Mouse (Mus musculus) cerebellum, adult 9-11 months (tissue): Measurements from ENCODE around the gene Gm39115.
A peak's percentile ranks its signal among the peaks of the same experiment; 100 is the strongest.
"Not testable (repeated sequence)": the region's sequence is repeated elsewhere in the genome, so short reads cannot be mapped to it uniquely, and the experiment has no call there.

Experiments
- DNase-seq: peaks from one replicate; pipeline ENCODE4 v3.0.0; 2022

Gene Gm39115

DNA sequence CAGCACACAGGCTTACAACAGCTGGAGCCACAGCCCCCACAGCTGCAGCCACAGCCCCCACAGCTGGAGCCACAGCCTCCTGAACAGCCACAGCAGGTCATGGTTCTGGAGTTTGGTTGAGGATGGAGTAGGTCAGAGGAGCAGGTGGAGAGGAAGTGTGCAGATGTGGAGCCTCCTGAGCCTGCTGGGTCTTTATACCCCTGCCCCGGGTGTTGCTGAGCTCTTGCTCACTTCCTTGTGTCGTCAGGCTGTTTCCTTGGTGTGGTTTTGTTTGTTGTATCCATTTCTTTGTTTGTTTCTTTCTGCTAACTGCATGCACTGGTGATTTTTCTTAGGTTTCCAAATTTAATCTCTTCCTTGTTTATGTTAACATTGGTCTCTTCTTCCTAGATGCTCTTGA is at the start of gene Gm39115:
Gm39115 (minus strand) TSS at position 101 of the 400 bp plus-strand sequence.
- not testable (repeated sequence) for DNase-seq

DNA sequence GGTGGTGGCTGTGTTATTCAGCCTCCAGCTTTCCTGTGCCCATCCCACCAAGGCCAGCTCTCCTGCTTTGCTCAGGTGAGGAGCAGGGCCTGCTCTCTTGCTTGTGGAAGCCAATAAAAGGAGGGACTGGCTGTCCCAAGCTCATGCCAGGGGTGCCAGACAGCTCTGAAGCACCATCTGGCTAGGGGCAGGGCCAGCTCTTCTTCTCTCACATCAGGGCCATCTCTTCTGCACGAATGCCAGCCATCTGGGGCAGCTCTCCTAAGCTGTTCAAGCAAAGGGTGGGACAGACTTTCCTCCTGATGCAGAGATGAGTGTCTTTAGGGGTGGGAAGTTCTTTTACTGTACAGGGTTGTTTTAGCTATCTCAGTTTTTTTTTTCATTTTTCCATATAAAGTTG is 45.2 kb upstream of the Gm39115 start:
- no peak for DNase-seq

DNA sequence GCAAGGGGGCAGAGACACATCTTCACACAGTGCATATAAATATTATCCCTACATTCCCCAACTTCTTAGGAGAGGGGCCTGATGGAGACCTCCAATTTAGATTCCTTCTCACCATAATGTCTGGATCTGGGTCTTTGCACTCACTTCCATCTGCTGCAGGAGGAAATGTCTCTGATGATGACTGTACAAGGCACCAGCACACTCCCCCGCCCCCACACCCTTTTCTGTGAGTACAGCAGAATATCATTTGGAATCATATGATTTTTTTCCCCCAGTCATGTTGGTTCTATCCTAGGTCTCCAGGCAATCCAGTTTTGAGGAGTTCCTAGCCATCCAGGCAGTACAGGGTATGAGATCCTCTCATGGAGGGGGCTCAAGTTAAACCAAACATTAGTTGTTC is 42.9 kb upstream of the Gm39115 start:
- no peak for DNase-seq

DNA sequence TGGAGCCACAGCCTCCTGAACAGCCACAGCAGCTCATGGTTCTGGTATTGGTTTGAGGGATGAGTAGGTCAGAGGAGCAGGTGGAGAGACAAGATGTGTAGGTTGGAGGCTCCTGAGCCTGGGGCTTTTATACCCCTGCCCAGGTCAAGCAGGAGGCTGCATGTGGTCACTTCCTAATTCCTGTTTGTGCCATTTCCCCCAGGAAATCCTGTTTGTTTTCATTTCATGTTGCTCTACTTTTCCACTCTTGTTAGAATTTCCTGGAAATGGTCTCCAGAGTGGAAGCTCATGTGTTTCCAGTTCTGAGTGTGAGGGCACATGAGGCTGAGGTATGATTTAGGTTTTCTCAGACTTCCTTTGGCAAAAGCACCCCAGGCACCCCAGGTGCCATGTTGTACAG is 40.1 kb upstream of the Gm39115 start, which contains the start of gene Krtap5-2:
Krtap5-2 (minus strand) TSS at position 101 of the 400 bp plus-strand sequence.
- not testable (repeated sequence) for DNase-seq

DNA sequence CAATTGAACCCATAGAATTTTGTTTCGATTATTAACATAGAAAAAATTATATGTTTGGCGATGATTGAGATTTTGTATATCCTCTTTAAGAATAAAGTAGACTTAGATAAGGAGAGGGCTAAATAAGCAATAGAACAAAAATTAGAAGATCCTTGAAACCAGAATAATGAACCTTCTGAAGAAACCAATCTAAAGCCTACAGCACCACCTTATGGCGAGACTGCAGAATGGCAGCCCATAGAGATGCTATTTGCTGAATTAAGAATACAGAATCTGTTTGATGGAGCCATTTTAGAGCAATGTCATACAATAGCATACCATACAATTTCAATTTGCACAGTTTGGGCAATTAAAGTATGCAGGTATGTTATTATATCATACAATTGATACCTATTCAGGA is 34.0 kb upstream of the Gm39115 start:
- no peak for DNase-seq

DNA sequence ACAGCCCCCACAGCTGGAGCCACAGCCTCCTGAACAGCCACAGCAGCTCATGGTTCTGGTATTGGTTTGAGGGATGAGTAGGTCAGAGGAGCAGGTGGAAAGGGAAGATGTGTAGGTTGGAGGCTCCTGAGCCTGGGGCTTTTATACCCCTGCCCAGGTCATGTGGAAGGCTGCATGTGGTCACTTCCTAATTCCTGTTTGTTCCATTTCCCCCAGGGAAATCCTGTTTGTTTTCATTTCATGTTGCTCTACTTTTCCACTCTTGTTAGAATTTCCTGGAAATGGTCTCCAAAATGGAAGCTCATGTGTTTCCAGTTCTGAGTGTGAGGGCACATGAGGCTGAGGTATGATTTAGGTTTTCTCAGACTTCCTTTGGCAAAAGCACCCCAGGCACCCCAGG is 29.8 kb upstream of the Gm39115 start, which contains the start of gene Gm4553:
Gm4553 (minus strand) TSS at position 101 of the 400 bp plus-strand sequence.
- DNase-seq: not testable (repeated sequence)

DNA sequence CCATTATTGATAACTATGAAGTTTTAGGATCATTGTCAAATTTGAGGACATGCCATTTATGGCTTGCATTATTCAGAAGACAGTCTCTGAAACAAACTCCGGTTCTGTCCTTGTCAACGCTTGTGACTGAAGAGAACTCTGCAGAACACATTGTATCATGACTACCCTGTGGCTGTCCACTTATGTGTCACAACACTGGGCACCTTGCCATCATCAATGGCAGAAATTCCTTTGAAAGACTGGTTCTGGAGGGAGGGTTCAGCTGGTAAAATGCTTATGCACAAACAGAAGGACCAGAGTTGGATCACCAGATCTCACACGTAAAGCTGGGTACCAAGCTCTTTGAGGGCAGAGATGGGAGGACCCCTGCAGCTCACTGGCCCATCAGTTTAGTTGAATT is 23.5 kb upstream of the Gm39115 start:
- no peak for DNase-seq

GRCm38 (mm10) chr7:142157013-142157412 is 21.2 kb upstream of the Gm39115 start, which contains the start of gene Gm29735:
Gene Gm29735, minus strand, starts transcription at chr7:142157113.
- not testable (repeated sequence) for DNase-seq

DNA sequence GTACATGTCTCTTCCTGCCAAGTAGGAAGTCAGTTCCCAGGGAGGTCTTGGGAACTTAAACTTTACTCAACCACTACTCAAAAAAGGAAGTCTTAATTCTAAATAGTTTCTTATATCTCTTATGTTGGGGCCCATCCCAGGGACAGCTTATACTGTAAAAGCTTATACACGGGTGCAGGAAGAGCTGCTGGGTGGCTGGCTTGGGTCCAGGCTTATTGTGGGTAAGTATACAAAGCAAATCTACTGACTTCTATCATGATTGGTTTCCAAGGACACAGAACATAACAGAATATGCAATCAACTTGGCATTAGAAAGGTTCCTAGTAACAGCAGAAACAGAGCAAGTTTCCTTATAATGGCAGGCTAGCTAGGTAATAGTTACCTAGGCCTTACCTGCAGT is 19.5 kb upstream of the Gm39115 start:
- DNase-seq: no peak

DNA sequence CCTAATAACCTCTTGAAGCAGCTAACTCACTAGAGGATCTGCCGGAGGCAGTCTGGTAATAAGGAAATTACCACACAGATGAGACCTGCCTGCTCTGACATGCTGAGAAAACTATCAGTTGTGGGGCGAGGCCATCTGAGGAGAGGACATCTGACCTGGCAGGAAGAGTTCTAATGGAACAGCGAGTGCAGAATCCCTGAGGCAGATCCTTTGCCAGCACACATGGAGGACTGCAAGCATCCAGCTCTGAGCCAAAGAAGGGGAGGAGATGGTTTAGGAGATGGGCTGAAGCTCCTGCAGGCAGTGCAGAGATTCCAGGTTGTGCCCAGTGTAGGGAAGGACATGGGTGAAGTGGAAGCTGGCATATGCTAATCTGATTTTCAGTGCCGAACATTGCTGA is 16.4 kb upstream of the Gm39115 start:
- no peak for DNase-seq

GRCm38 (mm10) chr7:142148633-142149032 is 12.8 kb upstream of the Gm39115 start:
- no peak for DNase-seq

DNA sequence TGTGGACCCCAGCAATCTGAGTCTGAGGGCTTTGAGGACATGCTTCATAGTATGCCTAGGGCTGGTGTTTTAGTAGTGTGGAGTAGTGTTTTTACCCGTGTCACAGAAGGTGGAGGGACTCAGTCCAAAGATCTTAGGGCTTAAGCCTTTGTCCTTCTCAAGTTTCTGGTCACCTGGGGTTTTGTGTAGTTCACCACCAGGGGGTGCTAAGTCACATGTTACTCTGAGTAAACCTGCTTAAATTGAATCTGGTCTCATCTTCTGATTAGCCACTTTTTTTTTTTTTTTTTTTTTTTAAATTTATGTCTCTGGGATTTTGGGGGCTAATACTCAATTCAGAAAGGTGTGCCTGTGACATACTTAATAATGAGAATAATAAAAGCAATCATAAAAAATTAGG is 10.2 kb upstream of the Gm39115 start:
- no peak for DNase-seq

GRCm38 (mm10) chr7:142145413-142145940 is 9.6 kb upstream of the Gm39115 start:
- no peak for DNase-seq

DNA sequence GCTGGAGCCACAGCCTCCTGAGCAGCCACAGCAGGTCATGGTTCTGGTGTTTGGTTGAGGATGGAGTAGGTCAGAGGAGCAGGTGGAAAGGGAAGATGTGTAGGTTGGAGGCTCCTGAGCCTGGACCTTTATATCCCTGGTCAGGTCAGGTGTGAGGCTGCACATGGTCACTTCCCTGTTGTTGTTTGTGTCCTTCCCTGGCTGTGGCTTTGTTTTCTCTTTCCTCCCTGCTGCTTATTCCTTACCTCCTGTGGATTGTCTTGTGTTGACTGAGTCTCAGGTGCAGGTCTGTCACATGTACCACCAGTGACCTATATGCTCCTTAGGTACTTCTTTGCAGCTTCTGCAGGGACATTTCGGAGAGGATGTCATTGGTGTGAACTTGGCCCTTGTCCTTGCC is 8.7 kb upstream of the Gm39115 start, which contains the start of gene Gm45337:
Gm45337 (minus strand) TSS at position 101 of the 400 bp plus-strand sequence.
- no peak for DNase-seq

DNA sequence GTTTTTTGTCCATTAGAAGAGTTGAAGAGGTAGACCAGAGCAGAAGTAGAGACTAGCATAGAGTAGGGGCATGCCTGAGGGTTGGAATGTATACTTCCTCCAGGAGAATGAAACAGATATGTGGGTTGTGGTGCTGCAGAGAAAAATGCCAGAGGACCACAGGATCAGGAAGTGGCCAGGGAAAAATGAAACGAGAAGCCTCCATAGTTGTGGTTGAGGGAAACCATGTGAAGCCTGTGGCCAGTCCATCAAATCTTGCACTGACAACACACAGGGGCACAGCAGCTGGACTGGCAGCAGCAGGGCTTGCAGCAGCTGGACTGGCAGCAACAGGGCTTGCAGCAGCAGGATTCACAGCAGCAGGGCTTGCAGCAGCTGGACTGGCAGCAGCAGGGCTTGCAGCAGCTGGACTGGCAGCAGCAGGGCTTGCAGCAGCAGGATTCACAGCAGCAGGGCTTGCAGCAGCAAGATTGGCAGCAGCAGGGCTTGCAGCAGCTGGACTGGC is 7.7 kb upstream of the Gm39115 start:
- DNase-seq: not testable (repeated sequence)

GRCm38 (mm10) chr7:142140696-142141095 is 4.9 kb upstream of the Gm39115 start:
- no peak for DNase-seq

GRCm38 (mm10) chr7:142134206-142134995 is 1.4 kb downstream of the Gm39115 start:
- DNase-seq: no peak

GRCm38 (mm10) chr7:142128843-142129242 is 7.0 kb downstream of the Gm39115 start:
- no peak for DNase-seq

- DNase-seq: not testable (repeated sequence)
Observed at GRCm38 (mm10) chr7:142120629-142121028, 15.2 kb downstream of the Gm39115 start, which contains the start of gene Gm45618. Gene Gm45618, minus strand, starts transcription at chr7:142120729.

DNA sequence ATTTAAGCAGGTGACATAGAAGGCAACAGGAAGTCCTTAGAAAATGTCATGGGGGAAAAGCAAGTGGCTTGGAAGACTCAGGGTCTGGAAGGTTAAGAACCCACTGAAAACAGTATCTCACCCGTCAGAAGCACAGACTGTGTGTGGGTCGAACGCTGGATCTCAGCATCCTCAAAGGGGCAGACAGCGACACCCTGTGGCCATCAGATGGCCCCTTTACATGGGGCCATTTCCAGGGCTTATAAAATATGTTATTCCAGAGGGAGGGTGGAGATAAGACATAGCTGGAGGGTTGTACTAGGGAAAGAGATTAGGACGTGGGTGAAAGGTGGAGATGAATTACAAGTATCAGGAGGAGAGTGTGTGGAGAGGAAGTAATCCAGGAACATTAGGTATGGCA is 16.2 kb downstream of the Gm39115 start:
- peak; percentile 5 for DNase-seq

GRCm38 (mm10) chr7:142104747-142105146 is 31.1 kb downstream of the Gm39115 start:
- no peak for DNase-seq

GRCm38 (mm10) chr7:142097776-142098175 is 38.1 kb downstream of the Gm39115 start:
- peak; percentile 87 for DNase-seq

DNA sequence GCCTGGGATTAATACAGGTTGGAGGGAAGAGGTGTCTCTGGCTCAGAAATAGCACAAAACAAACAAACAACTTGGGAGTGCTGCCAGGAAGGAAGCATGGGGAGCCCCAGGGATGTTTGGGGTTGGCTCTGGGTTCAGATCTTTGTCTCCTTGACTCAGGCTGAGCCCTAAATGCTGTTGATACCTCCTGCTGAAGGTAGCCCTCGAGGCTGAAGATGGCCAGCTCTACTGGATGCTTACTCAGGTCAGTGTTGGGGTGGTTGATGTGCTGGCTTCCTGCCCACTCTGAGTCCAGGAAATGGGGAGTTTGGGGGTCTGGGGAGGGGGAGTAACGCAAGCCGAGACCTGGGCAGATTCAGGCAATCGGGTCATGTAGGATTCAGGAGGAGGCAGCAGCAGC is 39.1 kb downstream of the Gm39115 start:
- peak; percentile 65 for DNase-seq
